Mouse (Mus musculus): ENCODE measurements around the gene Wipi1. TPM values are rescaled to one million over a fixed set of nuclear protein-coding genes. Genes with fewer than 3 reads are reported as not detected.
"Not testable (repeated sequence)": the region's sequence is repeated elsewhere in the genome, so short reads cannot be mapped to it uniquely, and the experiment has no call there.

Gene Wipi1
- total RNA-seq, 2 experiments from 2014 or later, result 53.0 to 60.8 TPM

- Histone ChIP-seq H3K4me3 (no peak overlapping the region), H3K27ac (peak overlapping the region; percentile 24; the same call in 1 of the 2 replicates)
- no peak for TF ChIP-seq CTCF (IDR thresholded peaks at IDR 0.05)
- intact Hi-C loops (cut with DNase I), result no loop called here
- no peak for DNase-seq
Measured at GRCm38 (mm10) chr11:109641498-109642222, 29.9 kb upstream of the Wipi1 start.

- no peak for DNase-seq
- intact Hi-C loops (cut with DNase I), result no loop called here
- TF ChIP-seq CTCF (IDR thresholded peaks at IDR 0.05), result no peak
Measured at GRCm38 (mm10) chr11:109635871-109636395, 24.2 kb upstream of the Wipi1 start.

GRCm38 (mm10) chr11:109634928-109635327 lies 23.2 kb upstream of the Wipi1 start:
- Histone ChIP-seq H3K27ac (no peak overlapping the region), H3K4me3 (no peak overlapping the region)
- TF ChIP-seq CTCF (IDR thresholded peaks at IDR 0.05), result no peak
- intact Hi-C loops (cut with DNase I), result no loop called here
- no peak for DNase-seq

More at GRCm38 (mm10) chr11:109635871-109636395, 24.2 kb upstream of the Wipi1 start:
- H3K27ac ChIP-seq, result no peak overlapping the region
- H3K4me3 ChIP-seq, result no peak overlapping the region

GRCm38 (mm10) chr11:109629021-109629521 lies 17.3 kb upstream of the Wipi1 start:
- peak overlapping the region; percentile 76 for H3K27ac ChIP-seq

GRCm38 (mm10) chr11:109628099-109628498 lies 16.3 kb upstream of the Wipi1 start:
- intact Hi-C loops (cut with DNase I), result no loop called here
- Histone ChIP-seq H3K27ac (no peak overlapping the region), H3K4me3 (no peak overlapping the region)
- no peak for DNase-seq
- no peak for TF ChIP-seq CTCF (IDR thresholded peaks at IDR 0.05)

More at GRCm38 (mm10) chr11:109629021-109629521, 17.3 kb upstream of the Wipi1 start:
- no peak for TF ChIP-seq CTCF (IDR thresholded peaks at IDR 0.05)
- intact Hi-C loops (cut with DNase I), result no loop called here
- H3K4me3 ChIP-seq, result no peak overlapping the region
- DNase-seq, result peak; percentile 71

- intact Hi-C loops (cut with DNase I), result no loop called here
- peak; percentile 46 for TF ChIP-seq CTCF (IDR thresholded peaks at IDR 0.05)
- DNase-seq, result no peak
- Histone ChIP-seq H3K4me3 (no peak overlapping the region), H3K27ac (no peak overlapping the region)
Measured at GRCm38 (mm10) chr11:109627648-109628047, 15.9 kb upstream of the Wipi1 start.

- peak overlapping the region; percentile 87 for H3K27ac ChIP-seq
Measured at GRCm38 (mm10) chr11:109623238-109623637, 11.5 kb upstream of the Wipi1 start.

GRCm38 (mm10) chr11:109622518-109623037 lies 10.8 kb upstream of the Wipi1 start:
- H3K27ac ChIP-seq, result peak overlapping the region; percentile 87
- H3K4me3 ChIP-seq, result peak overlapping the region; percentile 58
- intact Hi-C loops (cut with DNase I), result no loop called here
- TF ChIP-seq CTCF (IDR thresholded peaks at IDR 0.05), result no peak
- peak; percentile 50 for DNase-seq

More at GRCm38 (mm10) chr11:109623238-109623637, 11.5 kb upstream of the Wipi1 start:
- intact Hi-C loops (cut with DNase I), result no loop called here
- no peak for DNase-seq
- no peak overlapping the region for H3K4me3 ChIP-seq
- no peak for TF ChIP-seq CTCF (IDR thresholded peaks at IDR 0.05)

GRCm38 (mm10) chr11:109621183-109621582 lies 9.4 kb upstream of the Wipi1 start:
- Histone ChIP-seq H3K27ac (no peak overlapping the region), H3K4me3 (no peak overlapping the region)
- intact Hi-C loops (cut with DNase I), result loop anchor here (2.0 kb wide), 1 partner anchor 240 kb away; no protein-coding TSS in a partner anchor
- peak; percentile 79 for TF ChIP-seq CTCF (IDR thresholded peaks at IDR 0.05)
- peak; percentile 43 for DNase-seq

GRCm38 (mm10) chr11:109620356-109620755 lies 8.6 kb upstream of the Wipi1 start:
- TF ChIP-seq CTCF (IDR thresholded peaks at IDR 0.05), result no peak
- no peak for DNase-seq
- no peak overlapping the region for H3K27ac ChIP-seq
- no peak overlapping the region for H3K4me3 ChIP-seq
- intact Hi-C loops (cut with DNase I), result loop anchor here (2.0 kb wide), 1 partner anchor 240 kb away; no protein-coding TSS in a partner anchor

GRCm38 (mm10) chr11:109619055-109619454 lies 7.3 kb upstream of the Wipi1 start:
- TF ChIP-seq CTCF (IDR thresholded peaks at IDR 0.05), result peak; percentile 68
- not testable (repeated sequence) for H3K4me3 ChIP-seq, H3K27ac ChIP-seq
- intact Hi-C loops (cut with DNase I), result loop anchor here (1.0 to 10.0 kb wide), 2 partner anchors 174 to 284 kb away; no protein-coding TSS in a partner anchor
- DNase-seq, result peak; percentile 77

GRCm38 (mm10) chr11:109616766-109617165 lies 5.0 kb upstream of the Wipi1 start:
- intact Hi-C loops (cut with DNase I), result loop anchor here (10.0 kb wide), 1 partner anchor 282 kb away; no protein-coding TSS in a partner anchor
- no peak for DNase-seq
- TF ChIP-seq CTCF (IDR thresholded peaks at IDR 0.05), result no peak
- no peak overlapping the region for H3K4me3 ChIP-seq
- H3K27ac ChIP-seq, result peak overlapping the region; percentile 78

GRCm38 (mm10) chr11:109616352-109616751 lies 4.6 kb upstream of the Wipi1 start:
- Histone ChIP-seq H3K27ac (peak overlapping the region; percentile 78), H3K4me3 (no peak overlapping the region)
- TF ChIP-seq CTCF (IDR thresholded peaks at IDR 0.05), result no peak
- intact Hi-C loops (cut with DNase I), result loop anchor here (10.0 kb wide), 1 partner anchor 282 kb away; no protein-coding TSS in a partner anchor
- DNase-seq, result no peak
